ENCODE assay signal across 11 mouse cellular contexts in genomic region chr2:74740311-74741091, GRCm38 (mm10). TPM values are rescaled to one million over a fixed set of nuclear protein-coding genes. Genes with fewer than 3 reads are reported as not detected.
DNase-seq lines count a peak whose midpoint lies in the region; ATAC-seq and TF ChIP-seq lines count a peak whose summit lies in the region.
"Had no signal": no experiment of that assay in that cellular context is flagged by ENCODE, and none has a peak within 500 bp of the region (broad histone marks: within the 10 kb centered on the region; RNA-seq: fewer than 3 reads in every experiment).

No protein-coding gene starts in this region.

- no peak overlapping the region for H3K9ac ChIP-seq in forebrain, embryonic 11.5 days (ENCODE audit: low read length)
- no peak overlapping the region for H3K9ac ChIP-seq in forebrain, embryonic 14.5 days (ENCODE audit: low read length)
- no peak overlapping the region for H3K9ac ChIP-seq in intestine, postnatal 0 days (ENCODE audit: low read depth, low read length)
- H3K9ac ChIP-seq in stomach, embryonic 16.5 days (ENCODE audit: low read length) = no peak overlapping the region; the same call in 1 of the 2 replicates
- H3K9ac ChIP-seq: liver, postnatal 0 days had no signal

- peak; percentile 64 for DNase-seq in forebrain, embryonic 11.5 days (ENCODE audit: low spot score)
- no peak for DNase-seq in forebrain, embryonic 14.5 days (ENCODE audit: low spot score)
- DNase-seq in right cerebral cortex, postnatal 25 days = peak; percentile 12
- no peak for DNase-seq in right cerebral cortex, postnatal 4 days
- DNase-seq in left cerebral cortex, postnatal 36 days (ENCODE audit: low spot score in 2 of 2) = no peak
- no peak for DNase-seq in layer of hippocampus, postnatal 25 days (ENCODE audit: extremely low spot score in 1 of 2, low spot score in 1 of 2)
- DNase-seq: liver, postnatal 0 days had no signal

- peaks cover 5% of the 10 kb centered on the region; the same call in 1 of the 2 replicates for H3K4me1 ChIP-seq in forebrain, embryonic 11.5 days (replicated peaks; ENCODE audit: control insufficient read depth, insufficient read depth, low read length)
- H3K4me1 ChIP-seq in forebrain, embryonic 14.5 days (ENCODE audit: control insufficient read depth, insufficient read depth, low read length) = peaks cover 4% of the 10 kb centered on the region; the same call in 1 of the 2 replicates
- no peaks in the 10 kb centered on the region for H3K4me1 ChIP-seq in intestine, postnatal 0 days (replicated peaks; ENCODE audit: control insufficient read depth, insufficient read depth, low read length)
- no peaks in the 10 kb centered on the region for H3K4me1 ChIP-seq in stomach, embryonic 16.5 days (ENCODE audit: control insufficient read depth, insufficient read depth, low read length)

- intact Hi-C loops in left cerebral cortex, postnatal 36 days (cut with DNase I) = no loop called here

- no peak overlapping the region for H3K4me3 ChIP-seq in forebrain, embryonic 11.5 days (ENCODE audit: low read depth, low read length)
- no peak overlapping the region for H3K4me3 ChIP-seq in forebrain, embryonic 14.5 days (ENCODE audit: low read depth, low read length)
- H3K4me3 ChIP-seq in intestine, postnatal 0 days (ENCODE audit: low read depth, low read length) = peak overlapping the region; percentile 22; the same call in 1 of the 2 replicates
- peak overlapping the region; percentile 5; the same call in 1 of the 2 replicates for H3K4me3 ChIP-seq in stomach, embryonic 16.5 days (replicated peaks; ENCODE audit: low read length)

- TF ChIP-seq CTCF in intestine, postnatal 0 days (IDR thresholded peaks at IDR 0.05; ENCODE audit: low read depth) = no peak

- H3K27me3 ChIP-seq in forebrain, embryonic 11.5 days (ENCODE audit: control insufficient read depth, insufficient read depth, low read length) = peaks cover 98% of the 10 kb centered on the region
- H3K27me3 ChIP-seq in forebrain, embryonic 14.5 days (replicated peaks; ENCODE audit: control insufficient read depth, insufficient read depth, low read length) = peaks cover 97% of the 10 kb centered on the region
- peaks cover 83% of the 10 kb centered on the region for H3K27me3 ChIP-seq in intestine, postnatal 0 days (replicated peaks; ENCODE audit: control insufficient read depth, insufficient read depth, low read length)
- peaks cover 87% of the 10 kb centered on the region for H3K27me3 ChIP-seq in stomach, embryonic 16.5 days (ENCODE audit: control insufficient read depth, insufficient read depth, low read length)

- H3K36me3 ChIP-seq in forebrain, embryonic 11.5 days (ENCODE audit: control insufficient read depth, insufficient read depth, low read length) = no peaks in the 10 kb centered on the region
- H3K36me3 ChIP-seq in forebrain, embryonic 14.5 days (ENCODE audit: control insufficient read depth, insufficient read depth, low read length) = no peaks in the 10 kb centered on the region
- H3K36me3 ChIP-seq in intestine, postnatal 0 days (ENCODE audit: control insufficient read depth, insufficient read depth) = no peaks in the 10 kb centered on the region; the same call in 1 of the 2 replicates
- no peaks in the 10 kb centered on the region for H3K36me3 ChIP-seq in stomach, embryonic 16.5 days (ENCODE audit: control insufficient read depth, insufficient read depth, low read length)

- ATAC-seq in forebrain, embryonic 11.5 days (replicated peaks; ENCODE audit: low FRiP score) = no peak
- ATAC-seq in forebrain, embryonic 14.5 days = no peak
- no peak for ATAC-seq in intestine, postnatal 0 days
- no peak for ATAC-seq in stomach, embryonic 16.5 days (ENCODE audit: insufficient read depth, low FRiP score)
- ATAC-seq: liver, postnatal 0 days had no signal

- no peak overlapping the region for H3K4me2 ChIP-seq in forebrain, embryonic 11.5 days (ENCODE audit: low read depth, low read length, severe bottlenecking)
- H3K4me2 ChIP-seq in forebrain, embryonic 14.5 days (ENCODE audit: low read length) = no peak overlapping the region
- H3K4me2 ChIP-seq in intestine, postnatal 0 days (replicated peaks; ENCODE audit: low read depth) = peak overlapping the region; percentile 56
- H3K4me2 ChIP-seq in stomach, embryonic 16.5 days (ENCODE audit: low read depth, low read length) = peak overlapping the region; percentile 25; the same call in 1 of the 2 replicates

- no peak overlapping the region for H3K27ac ChIP-seq in forebrain, embryonic 11.5 days (ENCODE audit: low read depth, low read length)
- H3K27ac ChIP-seq in forebrain, embryonic 14.5 days (ENCODE audit: low read depth, low read length) = no peak overlapping the region
- no peak overlapping the region for H3K27ac ChIP-seq in intestine, postnatal 0 days (ENCODE audit: low read depth, low read length)
- no peak overlapping the region for H3K27ac ChIP-seq in stomach, embryonic 16.5 days (ENCODE audit: low read length)

- WGBS in forebrain, embryonic 11.5 days = under 1% methylated on average over 43 of the region's 43 CpGs
- WGBS in forebrain, embryonic 14.5 days = under 1% methylated on average over 43 of the region's 43 CpGs
- 11% methylated on average over 43 of the region's 43 CpGs for WGBS in intestine, postnatal 0 days
- 3% methylated on average over 43 of the region's 43 CpGs for WGBS in stomach, embryonic 16.5 days

- no peaks in the 10 kb centered on the region for H3K9me3 ChIP-seq in forebrain, embryonic 11.5 days (ENCODE audit: control insufficient read depth, low read length)
- H3K9me3 ChIP-seq in forebrain, embryonic 14.5 days (replicated peaks; ENCODE audit: control insufficient read depth, low read length) = no peaks in the 10 kb centered on the region
- H3K9me3 ChIP-seq in intestine, postnatal 0 days (ENCODE audit: control insufficient read depth) = no peaks in the 10 kb centered on the region
- no peaks in the 10 kb centered on the region for H3K9me3 ChIP-seq in stomach, embryonic 16.5 days (replicated peaks; ENCODE audit: control insufficient read depth, low read length)

RNA-seq across cellular contexts. Expression of gene Gm28230, which starts 14.0 kb away (rescaled TPM):
- polyA plus RNA-seq in forebrain, embryonic 11.5 days (2014; fragmentation: Nextera tagmentation; extraction: Ambion mirVana) = not detected in 2 replicates
- not detected in 2 replicates for polyA plus RNA-seq in forebrain, embryonic 14.5 days (2014; fragmentation: Nextera tagmentation; extraction: Ambion mirVana)
- polyA plus RNA-seq in intestine, postnatal 0 days (2015; fragmentation: Nextera tagmentation; extraction: Ambion mirVana) = 0.17 TPM in 1 of 2 replicates, not detected in the other
- polyA plus RNA-seq in stomach, embryonic 16.5 days (2015; fragmentation: Nextera tagmentation; extraction: Ambion mirVana) = 0.10 and 0.13 TPM in 2 replicates
- total RNA-seq in left cerebral cortex, postnatal 36 days (2021) = not detected
- total RNA-seq in layer of hippocampus, postnatal 25 days (2021) = not detected
- polyA plus RNA-seq: C2C12; heart, postnatal 0 days; liver, postnatal 0 days had no signal

RNA-seq across cellular contexts. Expression of gene Hoxd1, which starts 22.3 kb away (rescaled TPM):
- not detected in 2 replicates for polyA plus RNA-seq in forebrain, embryonic 11.5 days (2014; fragmentation: Nextera tagmentation; extraction: Ambion mirVana)
- polyA plus RNA-seq in forebrain, embryonic 14.5 days (2014; fragmentation: Nextera tagmentation; extraction: Ambion mirVana) = not detected in 2 replicates
- polyA plus RNA-seq in intestine, postnatal 0 days (2015; fragmentation: Nextera tagmentation; extraction: Ambion mirVana) = not detected in 2 replicates
- not detected in 2 replicates for polyA plus RNA-seq in stomach, embryonic 16.5 days (2015; fragmentation: Nextera tagmentation; extraction: Ambion mirVana)
- not detected for total RNA-seq in left cerebral cortex, postnatal 36 days (2021)
- total RNA-seq in layer of hippocampus, postnatal 25 days (2021) = under 1 TPM; 0.20 to 0.26 TPM
- polyA plus RNA-seq: C2C12; heart, postnatal 0 days; liver, postnatal 0 days had no signal

RNA-seq across cellular contexts. Expression of gene Hoxd4, which starts 28.8 kb away (rescaled TPM):
- not detected in 2 replicates for polyA plus RNA-seq in forebrain, embryonic 11.5 days (2014; fragmentation: Nextera tagmentation; extraction: Ambion mirVana)
- not detected in 2 replicates for polyA plus RNA-seq in forebrain, embryonic 14.5 days (2014; fragmentation: Nextera tagmentation; extraction: Ambion mirVana)
- polyA plus RNA-seq in intestine, postnatal 0 days (2015; fragmentation: Nextera tagmentation; extraction: Ambion mirVana) = 0.20 and 0.51 TPM in 2 replicates
- 0.29 and 0.39 TPM in 2 replicates for polyA plus RNA-seq in stomach, embryonic 16.5 days (2015; fragmentation: Nextera tagmentation; extraction: Ambion mirVana)
- total RNA-seq in left cerebral cortex, postnatal 36 days (2021) = not detected
- total RNA-seq in layer of hippocampus, postnatal 25 days (2021) = not detected
- polyA plus RNA-seq: C2C12; liver, postnatal 0 days had no signal

RNA-seq across cellular contexts. Expression of gene Hoxd3, which starts 28.8 kb away (rescaled TPM):
- polyA plus RNA-seq in forebrain, embryonic 11.5 days (2014; fragmentation: Nextera tagmentation; extraction: Ambion mirVana) = 0.08 and 0.19 TPM in 2 replicates
- not detected in 2 replicates for polyA plus RNA-seq in forebrain, embryonic 14.5 days (2014; fragmentation: Nextera tagmentation; extraction: Ambion mirVana)
- 3.2 and 3.3 TPM in 2 replicates for polyA plus RNA-seq in intestine, postnatal 0 days (2015; fragmentation: Nextera tagmentation; extraction: Ambion mirVana)
- polyA plus RNA-seq in stomach, embryonic 16.5 days (2015; fragmentation: Nextera tagmentation; extraction: Ambion mirVana) = 7.4 and 9.2 TPM in 2 replicates
- total RNA-seq in left cerebral cortex, postnatal 36 days (2021) = not detected
- total RNA-seq in layer of hippocampus, postnatal 25 days (2021) = not detected
- polyA plus RNA-seq: C2C12; liver, postnatal 0 days had no signal

RNA-seq across cellular contexts. Expression of gene Hoxd8, which starts 36.1 kb away (rescaled TPM):
- polyA plus RNA-seq in forebrain, embryonic 11.5 days (2014; fragmentation: Nextera tagmentation; extraction: Ambion mirVana) = not detected in 2 replicates
- 0.09 TPM in 1 of 2 replicates, not detected in the other for polyA plus RNA-seq in forebrain, embryonic 14.5 days (2014; fragmentation: Nextera tagmentation; extraction: Ambion mirVana)
- 2.2 and 2.7 TPM in 2 replicates for polyA plus RNA-seq in intestine, postnatal 0 days (2015; fragmentation: Nextera tagmentation; extraction: Ambion mirVana)
- 1.7 and 2.8 TPM in 2 replicates for polyA plus RNA-seq in stomach, embryonic 16.5 days (2015; fragmentation: Nextera tagmentation; extraction: Ambion mirVana)
- total RNA-seq in left cerebral cortex, postnatal 36 days (2021) = not detected
- total RNA-seq in layer of hippocampus, postnatal 25 days (2021) = not detected
- polyA plus RNA-seq: C2C12; liver, postnatal 0 days had no signal

Comparison
In these comparisons a context has a peak if more than half of its experiments do, and no peak if none do; other contexts are left out.
1. DNase-seq: peak in forebrain, embryonic 11.5 days (single experiment) and right cerebral cortex, postnatal 25 days (single experiment); none in forebrain, embryonic 14.5 days (single experiment), right cerebral cortex, postnatal 4 days (single experiment), left cerebral cortex, postnatal 36 days (0 of 2) and layer of hippocampus, postnatal 25 days (0 of 2).
2. H3K4me2 ChIP-seq: peak in intestine, postnatal 0 days (single experiment) and stomach, embryonic 16.5 days (single experiment); none in forebrain, embryonic 11.5 days (single experiment) and forebrain, embryonic 14.5 days (single experiment).
3. H3K4me3 ChIP-seq: peak in intestine, postnatal 0 days (single experiment) and stomach, embryonic 16.5 days (single experiment); none in forebrain, embryonic 11.5 days (single experiment) and forebrain, embryonic 14.5 days (single experiment).